Mouse (Mus musculus) ES-Bruce4 (cell line): ENCODE results near the gene Glis3.

Source experiments
- CTCF ChIP-seq: IDR thresholded peaks from one replicate; pipeline ENCODE4 v1.8.1; 2011; ENCODE audit warnings: low read depth, low read length
- EP300 ChIP-seq: IDR thresholded peaks from 2 replicates; pipeline ENCODE4 v1.6.1; 2011; ENCODE audit warnings: low read depth, low read length; ENCODE audit not compliant: insufficient read depth
- POLR2A ChIP-seq: IDR thresholded peaks from one replicate; pipeline ENCODE4 v1.8.1; 2011; ENCODE audit warnings: low read length; ENCODE audit not compliant: insufficient read depth

DNA sequence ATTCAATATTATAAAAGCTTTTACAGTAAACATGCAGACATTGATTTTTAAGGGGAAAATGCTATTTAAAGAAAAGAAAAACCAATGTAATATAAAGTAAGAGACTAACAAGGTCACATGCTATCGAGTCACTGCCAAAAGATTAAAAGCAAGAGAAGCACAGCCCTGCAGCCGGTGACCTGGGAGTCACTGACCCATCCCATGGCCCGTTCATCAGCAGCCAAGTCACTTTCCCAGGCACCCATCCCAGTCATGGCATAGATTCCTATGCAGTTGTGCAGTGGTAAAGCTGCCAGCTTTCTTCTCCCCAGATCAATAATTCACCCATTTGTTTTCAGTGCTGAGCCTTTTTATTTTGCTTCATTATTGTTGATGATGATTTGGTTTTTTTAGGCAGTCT, 110.0 kb downstream of the Glis3 start:
- TF ChIP-seq EP300 (no peak), CTCF (no peak), POLR2A (no peak)
